Mouse (Mus musculus) G1E (cell line): ENCODE results near the gene Cdip1. TPM values are rescaled to one million over a fixed set of nuclear protein-coding genes. Genes with fewer than 3 reads are reported as not detected.

Experiments
- ATAC-seq: 2 replicates; pipeline ENCODE4 v1.8.0; 2016; ENCODE audit warnings: mild to moderate bottlenecking; ENCODE audit not compliant: insufficient number of reproducible peaks, poor library complexity, low FRiP score, severe bottlenecking; ENCODE audit errors: extremely low read depth
- DNase-seq: peaks from one replicate; pipeline ENCODE4 v3.0.0; 2012; ENCODE audit warnings: low spot score
- H3K27me3 ChIP-seq: 2 replicates; pipeline ENCODE4 v1.6.1; 2012; ENCODE audit warnings: mild to moderate bottlenecking, low read length, inconsistent platforms; ENCODE audit not compliant: insufficient read depth
- H3K36me3 ChIP-seq: replicated peaks from 2 replicates; pipeline ENCODE3; 2012; ENCODE audit warnings: mild to moderate bottlenecking, inconsistent platforms
- H3K4me1 ChIP-seq: 2 replicates; pipeline ENCODE4 v1.6.1; 2012; ENCODE audit warnings: low read depth, low read length, inconsistent platforms, mixed read lengths; ENCODE audit not compliant: insufficient read depth
- H3K4me3 ChIP-seq: 2 replicates; pipeline ENCODE4 v1.5.1; 2012; ENCODE audit warnings: low read depth, mild to moderate bottlenecking, inconsistent platforms, low read length, moderate library complexity, mixed read lengths
- H3K9me3 ChIP-seq: replicated peaks from 2 replicates; pipeline ENCODE4 v1.6.1; 2012; ENCODE audit warnings: inconsistent platforms
- CTCF ChIP-seq: IDR thresholded peaks from 2 replicates; pipeline ENCODE4 v1.5.1; 2012; ENCODE audit warnings: low read depth, low read length, inconsistent platforms, mixed read lengths
- GATA1 ChIP-seq: IDR thresholded peaks from 2 replicates; pipeline ENCODE4 v1.6.1; 2012; ENCODE audit warnings: borderline replicate concordance, low read length, inconsistent platforms, mixed read lengths
- GATA2 ChIP-seq: IDR thresholded peaks from 2 replicates; pipeline ENCODE4 v1.6.1; 2012; ENCODE audit warnings: low read depth, low read length, inconsistent platforms, borderline replicate concordance
- POLR2AphosphoS5 ChIP-seq: IDR thresholded peaks from 2 replicates; pipeline ENCODE4 v1.6.1; 2012; ENCODE audit warnings: low read depth, low read length, inconsistent platforms; ENCODE audit not compliant: insufficient replicate concordance
- TAL1 ChIP-seq: conservative IDR thresholded peaks from 2 replicates; pipeline ENCODE4 v1.6.1; 2012; ENCODE audit warnings: low read depth, low read length, inconsistent platforms, mixed read lengths
- polyA plus RNA-seq: library from polyadenylated mRNA; stranded (reverse); fragments of >175 nt; gene quantifications from 2 replicates; pipeline ENCODE4 v1.2.3, GENCODE M21; 2012
- total RNA-seq, 2 experiments: library from RNA; stranded (forward) in 1 of 2; stranded (reverse) in 1 of 2; fragments of 200-1000 nt in 1 of 2; fragments of >200 nt in 1 of 2; fragmentation: Nextera tagmentation in 1 of 2; gene quantifications; 2 replicates each; pipeline ENCODE4 v1.2.3; 2014 to 2017

Cdip1 gene
- total and polyA plus RNA-seq, 3 experiments = 12.0 to 31.9 (median 16.2) TPM

DNA sequence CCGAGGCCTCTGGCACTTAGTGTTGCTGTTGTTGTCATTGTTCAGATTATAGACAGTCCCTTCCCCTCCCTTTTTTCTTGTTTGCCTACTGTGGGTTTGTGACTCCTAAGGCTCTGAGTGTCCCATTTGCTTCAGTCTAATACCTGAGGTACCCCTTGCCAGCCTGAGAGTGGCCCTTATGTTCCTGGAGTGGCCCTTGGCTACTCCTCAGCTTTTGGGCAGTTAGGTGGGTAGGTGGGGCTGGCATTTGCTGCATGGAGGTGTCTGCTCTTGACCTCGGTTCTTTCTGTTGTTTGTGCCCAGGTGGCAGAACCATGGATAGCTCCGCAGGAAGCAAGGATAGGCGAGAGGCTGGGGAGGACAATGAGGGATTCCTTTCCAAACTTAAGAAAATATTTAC lies 84.6 kb downstream of the Cdip1 start:
- Histone ChIP-seq H3K27me3 (no peaks in the 10 kb centered on the region), H3K4me1 (peaks cover 5% of the 10 kb centered on the region; the same call in 1 of the 2 replicates), H3K36me3 (peaks cover 99% of the 10 kb centered on the region), H3K4me3 (no peak overlapping the region), H3K9me3 (no peaks in the 10 kb centered on the region)
- DNase-seq = no peak
- ATAC-seq = no peak
- TF ChIP-seq GATA2 = no peak
- TF ChIP-seq CTCF = no peak
- no peak for TF ChIP-seq GATA1
- no peak for TF ChIP-seq POLR2AphosphoS5
- TF ChIP-seq TAL1 = no peak

DNA sequence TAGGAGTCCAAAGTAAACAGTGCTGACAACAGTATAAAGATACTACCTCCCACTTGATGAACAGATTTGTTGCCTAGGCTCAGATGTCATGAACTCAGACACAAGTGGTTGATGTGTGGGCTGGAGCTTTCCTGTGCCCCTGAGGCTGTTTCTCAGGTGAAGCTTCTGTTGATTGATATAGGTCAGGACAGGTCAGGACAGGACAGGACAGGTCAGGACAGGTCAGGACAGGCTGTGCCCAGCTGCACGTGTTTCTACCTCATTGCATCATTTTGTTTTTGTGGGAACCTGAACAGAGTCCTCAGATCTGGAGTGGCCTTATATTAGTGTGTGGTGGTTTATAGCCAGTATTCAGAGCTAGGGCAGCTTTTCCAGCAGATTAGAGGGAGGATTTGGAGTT lies 87.4 kb downstream of the Cdip1 start:
- Histone ChIP-seq H3K27me3 (no peaks in the 10 kb centered on the region), H3K36me3 (peaks cover 99% of the 10 kb centered on the region), H3K9me3 (no peaks in the 10 kb centered on the region), H3K4me3 (no peak overlapping the region), H3K4me1 (peaks cover 5% of the 10 kb centered on the region; the same call in 1 of the 2 replicates)
- ATAC-seq = no peak
- TF ChIP-seq GATA1 = no peak
- TF ChIP-seq GATA2 = no peak
- TF ChIP-seq CTCF = no peak
- TF ChIP-seq POLR2AphosphoS5 = no peak
- no peak for TF ChIP-seq TAL1
- DNase-seq = no peak

- Histone ChIP-seq H3K9me3 (no peaks in the 10 kb centered on the region), H3K36me3 (peaks cover 99% of the 10 kb centered on the region), H3K4me1 (peaks cover 5% of the 10 kb centered on the region; the same call in 1 of the 2 replicates), H3K27me3 (no peaks in the 10 kb centered on the region), H3K4me3 (no peak overlapping the region)
- DNase-seq = no peak
- TF ChIP-seq TAL1 = no peak
- no peak for TF ChIP-seq GATA2
- no peak for TF ChIP-seq POLR2AphosphoS5
- no peak for TF ChIP-seq GATA1
- no peak for TF ChIP-seq CTCF
- no peak for ATAC-seq
Observed at GRCm38 (mm10) chr16:4701211-4701610, 88.9 kb downstream of the Cdip1 start.

Other genes starting within 250 kb of the Cdip1 start
- 5.9 and 8.6 TPM in 2 replicates for gene Srl, start 248.5 kb downstream of the Cdip1 start, total RNA-seq (2014; fragmentation: Nextera tagmentation)
- 5.3 and 8.5 TPM in 2 replicates for gene Srl, start 248.5 kb downstream of the Cdip1 start, total RNA-seq (2017)
- gene Srl, start 248.5 kb downstream of the Cdip1 start, polyA plus RNA-seq = 2.3 and 3.5 TPM in 2 replicates
- 46.3 and 69.0 TPM in 2 replicates for gene Tfap4, start 230.4 kb downstream of the Cdip1 start, total RNA-seq (2014; fragmentation: Nextera tagmentation)
- 23.2 and 26.0 TPM in 2 replicates for gene Tfap4, start 230.4 kb downstream of the Cdip1 start, total RNA-seq (2017)
- 81.1 and 87.0 TPM in 2 replicates for gene Tfap4, start 230.4 kb downstream of the Cdip1 start, polyA plus RNA-seq
- 2.6 and 2.8 TPM in 2 replicates for gene Glis2, start 195.6 kb downstream of the Cdip1 start, total RNA-seq (2014; fragmentation: Nextera tagmentation)
- 1.0 and 1.2 TPM in 2 replicates for gene Glis2, start 195.6 kb downstream of the Cdip1 start, total RNA-seq (2017)
- gene Glis2, start 195.6 kb downstream of the Cdip1 start, polyA plus RNA-seq = 2.6 and 3.0 TPM in 2 replicates
- gene Pam16, start 165.3 kb downstream of the Cdip1 start, total RNA-seq (2014; fragmentation: Nextera tagmentation) = 65.3 and 70.0 TPM in 2 replicates
- gene Pam16, start 165.3 kb downstream of the Cdip1 start, total RNA-seq (2017) = 41.7 and 48.3 TPM in 2 replicates
- 35.3 and 51.6 TPM in 2 replicates for gene Pam16, start 165.3 kb downstream of the Cdip1 start, polyA plus RNA-seq
- 0.30 TPM in 1 of 2 replicates, not detected in the other for gene Vasn, start 150.4 kb downstream of the Cdip1 start, total RNA-seq (2014; fragmentation: Nextera tagmentation)
- gene Vasn, start 150.4 kb downstream of the Cdip1 start, total RNA-seq (2017) = 0.05 and 0.12 TPM in 2 replicates
- 0.03 and 0.04 TPM in 2 replicates for gene Vasn, start 150.4 kb downstream of the Cdip1 start, polyA plus RNA-seq
- 53.1 and 56.1 TPM in 2 replicates for gene Dnaja3, start 150.3 kb downstream of the Cdip1 start, total RNA-seq (2014; fragmentation: Nextera tagmentation)
- gene Dnaja3, start 150.3 kb downstream of the Cdip1 start, total RNA-seq (2017) = 63.5 and 73.2 TPM in 2 replicates
- 23.9 and 33.1 TPM in 2 replicates for gene Dnaja3, start 150.3 kb downstream of the Cdip1 start, polyA plus RNA-seq
- 74.9 and 94.3 TPM in 2 replicates for gene Coro7, start 110.5 kb downstream of the Cdip1 start, total RNA-seq (2014; fragmentation: Nextera tagmentation)
- 33.0 and 34.8 TPM in 2 replicates for gene Coro7, start 110.5 kb downstream of the Cdip1 start, total RNA-seq (2017)
- 159 and 205 TPM in 2 replicates for gene Coro7, start 110.5 kb downstream of the Cdip1 start, polyA plus RNA-seq
- 32.9 and 33.3 TPM in 2 replicates for gene Nmral1, start 70.9 kb downstream of the Cdip1 start, total RNA-seq (2014; fragmentation: Nextera tagmentation)
- gene Nmral1, start 70.9 kb downstream of the Cdip1 start, total RNA-seq (2017) = 33.8 and 34.8 TPM in 2 replicates
- gene Nmral1, start 70.9 kb downstream of the Cdip1 start, polyA plus RNA-seq = 7.3 and 13.0 TPM in 2 replicates
- 43.0 and 60.0 TPM in 2 replicates for gene Hmox2, start 63.9 kb downstream of the Cdip1 start, total RNA-seq (2014; fragmentation: Nextera tagmentation)
- gene Hmox2, start 63.9 kb downstream of the Cdip1 start, total RNA-seq (2017) = 31.0 and 37.2 TPM in 2 replicates
- gene Hmox2, start 63.9 kb downstream of the Cdip1 start, polyA plus RNA-seq = 1.9 and 2.3 TPM in 2 replicates
- gene 4930562C15Rik, start 45.1 kb upstream of the Cdip1 start, total RNA-seq (2014; fragmentation: Nextera tagmentation) = not detected in 2 replicates
- gene 4930562C15Rik, start 45.1 kb upstream of the Cdip1 start, total RNA-seq (2017) = 0.06 and 0.16 TPM in 2 replicates
- gene 4930562C15Rik, start 45.1 kb upstream of the Cdip1 start, polyA plus RNA-seq = not detected in 2 replicates
- gene Ubald1, start 90.0 kb upstream of the Cdip1 start, total RNA-seq (2014; fragmentation: Nextera tagmentation) = 58.9 and 70.4 TPM in 2 replicates
- gene Ubald1, start 90.0 kb upstream of the Cdip1 start, total RNA-seq (2017) = 6.9 and 7.2 TPM in 2 replicates
- gene Ubald1, start 90.0 kb upstream of the Cdip1 start, polyA plus RNA-seq = 189 and 228 TPM in 2 replicates
- gene Mgrn1, start 96.0 kb upstream of the Cdip1 start, total RNA-seq (2014; fragmentation: Nextera tagmentation) = 30.4 and 32.1 TPM in 2 replicates
- gene Mgrn1, start 96.0 kb upstream of the Cdip1 start, total RNA-seq (2017) = 16.1 and 18.6 TPM in 2 replicates
- 19.3 and 22.5 TPM in 2 replicates for gene Mgrn1, start 96.0 kb upstream of the Cdip1 start, polyA plus RNA-seq
- gene Nudt16l1, start 148.5 kb upstream of the Cdip1 start, total RNA-seq (2014; fragmentation: Nextera tagmentation) = 21.7 and 23.1 TPM in 2 replicates
- gene Nudt16l1, start 148.5 kb upstream of the Cdip1 start, total RNA-seq (2017) = 20.5 and 21.6 TPM in 2 replicates
- 37.8 and 42.9 TPM in 2 replicates for gene Nudt16l1, start 148.5 kb upstream of the Cdip1 start, polyA plus RNA-seq
- 32.2 and 36.6 TPM in 2 replicates for gene Anks3, start 173.9 kb upstream of the Cdip1 start, total RNA-seq (2014; fragmentation: Nextera tagmentation)
- gene Anks3, start 173.9 kb upstream of the Cdip1 start, total RNA-seq (2017) = 17.5 and 27.5 TPM in 2 replicates
- 24.2 and 24.4 TPM in 2 replicates for gene Anks3, start 173.9 kb upstream of the Cdip1 start, polyA plus RNA-seq
- not detected in 2 replicates for gene Sept12, start 207.6 kb upstream of the Cdip1 start, total RNA-seq (2014; fragmentation: Nextera tagmentation)
- gene Sept12, start 207.6 kb upstream of the Cdip1 start, total RNA-seq (2017) = 0.05 TPM in 1 of 2 replicates, not detected in the other
- 0.07 TPM in 1 of 2 replicates, not detected in the other for gene Sept12, start 207.6 kb upstream of the Cdip1 start, polyA plus RNA-seq
- gene Smim22, start 217.0 kb upstream of the Cdip1 start, total RNA-seq (2014; fragmentation: Nextera tagmentation) = not detected in 2 replicates
- not detected in 2 replicates for gene Smim22, start 217.0 kb upstream of the Cdip1 start, total RNA-seq (2017)
- not detected in 2 replicates for gene Smim22, start 217.0 kb upstream of the Cdip1 start, polyA plus RNA-seq
- 41.0 and 51.0 TPM in 2 replicates for gene Rogdi, start 223.3 kb upstream of the Cdip1 start, total RNA-seq (2014; fragmentation: Nextera tagmentation)
- gene Rogdi, start 223.3 kb upstream of the Cdip1 start, total RNA-seq (2017) = 4.1 and 4.7 TPM in 2 replicates
- gene Rogdi, start 223.3 kb upstream of the Cdip1 start, polyA plus RNA-seq = 33.3 and 70.0 TPM in 2 replicates